Mouse (Mus musculus): Measurements from ENCODE around the gene Uevld. TPM values are rescaled to one million over a fixed set of nuclear protein-coding genes. Genes with fewer than 3 reads are reported as not detected.

Uevld gene
- polyA plus RNA-seq, 1 experiment from 2014 or later, result 5.8 TPM

Other genes with a start within 250 kb of the Uevld start
- 11.8 and 12.6 TPM in 2 replicates for gene Saal1, start 247.8 kb downstream of the Uevld start, polyA plus RNA-seq (2015; fragmentation: Nextera tagmentation; extraction: Ambion mirVana)
- gene Saa3, start 242.8 kb downstream of the Uevld start, polyA plus RNA-seq (2015; fragmentation: Nextera tagmentation; extraction: Ambion mirVana), result 18.5 and 29.5 TPM in 2 replicates
- 10.2 and 13.6 TPM in 2 replicates for gene Saa4, start 225.9 kb downstream of the Uevld start, polyA plus RNA-seq (2015; fragmentation: Nextera tagmentation; extraction: Ambion mirVana)
- gene Saa1, start 215.5 kb downstream of the Uevld start, polyA plus RNA-seq (2015; fragmentation: Nextera tagmentation; extraction: Ambion mirVana), result not detected in 2 replicates
- not detected in 2 replicates for gene Saa2, start 206.7 kb downstream of the Uevld start, polyA plus RNA-seq (2015; fragmentation: Nextera tagmentation; extraction: Ambion mirVana)
- gene Hps5, start 162.5 kb downstream of the Uevld start, polyA plus RNA-seq (2015; fragmentation: Nextera tagmentation; extraction: Ambion mirVana), result 7.2 and 7.4 TPM in 2 replicates
- 22.7 and 26.1 TPM in 2 replicates for gene Gtf2h1, start 162.4 kb downstream of the Uevld start, polyA plus RNA-seq (2015; fragmentation: Nextera tagmentation; extraction: Ambion mirVana)
- 2,014 and 2,183 TPM in 2 replicates for gene Ldha, start 117.1 kb downstream of the Uevld start, polyA plus RNA-seq (2015; fragmentation: Nextera tagmentation; extraction: Ambion mirVana)
- gene Ldhc, start 97.3 kb downstream of the Uevld start, polyA plus RNA-seq (2015; fragmentation: Nextera tagmentation; extraction: Ambion mirVana), result 0.17 and 0.26 TPM in 2 replicates
- gene Tsg101, start 38.6 kb downstream of the Uevld start, polyA plus RNA-seq (2015; fragmentation: Nextera tagmentation; extraction: Ambion mirVana), result 54.4 and 54.6 TPM in 2 replicates
- gene Gm9999, start 25.1 kb upstream of the Uevld start, polyA plus RNA-seq (2015; fragmentation: Nextera tagmentation; extraction: Ambion mirVana), result not detected in 2 replicates
- 12.1 and 12.6 TPM in 2 replicates for gene Spty2d1, start 49.9 kb upstream of the Uevld start, polyA plus RNA-seq (2015; fragmentation: Nextera tagmentation; extraction: Ambion mirVana)
- gene Tmem86a, start 92.1 kb upstream of the Uevld start, polyA plus RNA-seq (2015; fragmentation: Nextera tagmentation; extraction: Ambion mirVana), result 25.3 and 25.6 TPM in 2 replicates
- 0.08 TPM in 1 of 2 replicates, not detected in the other for gene Ptpn5, start 175.2 kb upstream of the Uevld start, polyA plus RNA-seq (2015; fragmentation: Nextera tagmentation; extraction: Ambion mirVana)
- not detected in 2 replicates for gene Mrgpra6, start 246.4 kb upstream of the Uevld start, polyA plus RNA-seq (2015; fragmentation: Nextera tagmentation; extraction: Ambion mirVana)

All from liver, embryonic 16.5 days (tissue).